Mouse (Mus musculus) effector memory CD4-positive, alpha-beta T cell, adult 5 months (primary cell): ENCODE measurements around the gene 2610008E11Rik. TPM values are rescaled to one million over a fixed set of nuclear protein-coding genes. Genes with fewer than 3 reads are reported as not detected.

Experiments used
- polyA plus RNA-seq: library from polyadenylated mRNA; unstranded; fragments of 100-300 nt; shearing (Covaris generic); gene quantifications from one replicate; pipeline ENCODE4 v1.2.1, GENCODE M21; 2017

The 2610008E11Rik gene
- 15.7 TPM for polyA plus RNA-seq

DNA sequence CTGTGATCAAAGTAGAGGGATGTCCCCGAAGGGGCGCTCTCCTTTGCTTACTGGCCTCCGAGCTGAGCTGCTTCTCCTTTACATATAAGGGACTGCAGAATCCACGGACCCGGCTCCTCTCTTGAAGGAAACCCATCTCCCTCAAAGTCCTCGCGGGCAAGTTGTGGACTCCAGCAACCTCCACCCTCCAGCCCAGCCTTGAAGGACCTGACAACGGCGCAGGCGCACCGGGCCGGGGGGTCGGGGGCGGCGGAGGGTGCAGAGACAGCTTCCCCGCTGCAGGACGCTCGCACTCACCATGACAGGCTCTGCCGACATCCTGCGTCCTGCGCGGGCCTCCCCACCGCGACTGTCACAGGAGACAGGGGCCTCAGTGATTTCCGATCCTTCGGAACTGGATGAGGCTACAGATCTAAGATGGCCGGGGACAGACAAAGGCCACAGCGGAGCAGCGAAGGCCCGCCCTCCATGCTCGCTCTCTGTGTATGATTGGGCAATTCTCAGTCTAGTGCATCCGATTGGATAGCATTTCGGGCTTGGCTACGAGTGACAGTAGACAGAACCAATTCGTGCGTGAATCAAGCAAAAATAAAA lies at the start of gene 2610008E11Rik:
TSS of gene 2610008E11Rik (minus strand) at position 440 of the 594 bp plus-strand sequence.

DNA sequence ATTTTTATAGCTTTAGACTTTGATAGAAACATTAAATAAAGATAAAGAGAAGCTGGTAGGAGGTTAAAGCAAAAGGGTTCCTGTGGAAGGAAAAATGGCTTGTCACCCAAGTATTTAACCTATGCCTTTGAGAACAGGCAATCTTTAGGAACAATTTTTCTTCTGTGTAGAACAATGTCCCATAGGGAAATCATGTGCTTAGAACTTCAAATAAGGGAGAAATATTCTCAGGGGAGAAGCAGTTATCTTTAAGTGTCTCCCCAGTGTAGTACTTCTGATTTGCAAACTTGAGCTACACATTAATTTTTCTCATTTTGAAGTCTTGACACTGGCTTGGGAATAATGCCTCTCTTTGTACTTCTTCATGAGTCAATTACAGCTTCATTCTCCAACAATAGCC lies 69.0 kb downstream of the 2610008E11Rik start, which contains the start of gene Olfr57:
TSS of gene Olfr57 (plus strand) at position 301 of the 400 bp plus-strand sequence.

Other genes with a start within 250 kb of the 2610008E11Rik start
- gene Olfr1356, start 245.4 kb downstream of the 2610008E11Rik start, polyA plus RNA-seq = 0.40 TPM
- gene Olfr1355, start 222.1 kb downstream of the 2610008E11Rik start, polyA plus RNA-seq = not detected
- not detected for gene Olfr1354, start 184.4 kb downstream of the 2610008E11Rik start, polyA plus RNA-seq
- not detected for gene Olfr8, start 147.0 kb downstream of the 2610008E11Rik start, polyA plus RNA-seq
- not detected for gene Olfr1353, start 134.3 kb downstream of the 2610008E11Rik start, polyA plus RNA-seq
- gene Olfr1352, start 116.5 kb downstream of the 2610008E11Rik start, polyA plus RNA-seq = not detected
- gene Olfr1351, start 85.1 kb downstream of the 2610008E11Rik start, polyA plus RNA-seq = not detected
- not detected for gene Olfr57, start 68.9 kb downstream of the 2610008E11Rik start, polyA plus RNA-seq
- not detected for gene Vmn2r80, start 51.2 kb upstream of the 2610008E11Rik start, polyA plus RNA-seq
- gene Vmn2r81, start 150.1 kb upstream of the 2610008E11Rik start, polyA plus RNA-seq = not detected